Mouse (Mus musculus): ENCODE measurements around the gene Tecpr2.

Gene Tecpr2

DNA sequence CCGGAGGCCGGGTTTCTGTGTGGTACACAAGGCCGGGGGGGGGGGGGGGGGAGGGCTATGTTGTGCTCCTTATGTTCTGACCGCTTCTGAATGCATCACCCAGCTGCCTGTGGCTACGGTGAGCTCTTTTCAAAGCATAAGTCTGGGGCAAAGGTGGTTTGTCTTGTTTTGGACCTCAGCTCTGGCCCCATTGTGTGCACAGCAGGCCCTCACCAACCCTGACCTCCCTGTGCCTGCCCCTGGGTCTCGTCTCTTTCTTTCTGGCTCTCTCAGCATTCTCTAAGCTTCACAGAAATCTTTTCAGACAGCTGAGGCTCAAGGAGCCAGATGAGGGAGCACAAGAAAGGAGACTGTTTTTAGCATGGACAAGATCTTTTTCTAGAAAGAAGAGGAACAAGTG is 23.5 kb upstream of the Tecpr2 start:
- DNase-seq: peak; percentile 19

DNA sequence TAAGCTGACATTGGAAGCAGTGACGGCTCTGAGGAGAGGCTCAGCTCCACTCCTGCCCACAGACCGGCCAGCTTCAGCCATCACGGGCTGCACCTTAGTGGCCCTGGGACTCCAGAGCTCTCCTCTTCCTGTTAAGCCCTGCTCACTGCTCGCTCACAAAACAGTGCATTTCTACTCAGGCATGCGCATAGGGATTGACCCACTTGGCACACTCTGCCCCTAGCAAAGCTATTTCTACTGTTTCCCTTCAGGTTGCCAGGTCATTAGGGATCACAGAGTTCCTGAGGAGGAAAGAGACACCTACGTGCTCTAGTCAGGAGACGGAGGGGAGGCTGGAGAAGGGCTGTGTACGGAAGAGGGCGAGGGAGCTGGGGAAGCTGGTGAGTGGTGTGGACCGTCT is 23.1 kb upstream of the Tecpr2 start:
- DNase-seq: peak; percentile 64

DNA sequence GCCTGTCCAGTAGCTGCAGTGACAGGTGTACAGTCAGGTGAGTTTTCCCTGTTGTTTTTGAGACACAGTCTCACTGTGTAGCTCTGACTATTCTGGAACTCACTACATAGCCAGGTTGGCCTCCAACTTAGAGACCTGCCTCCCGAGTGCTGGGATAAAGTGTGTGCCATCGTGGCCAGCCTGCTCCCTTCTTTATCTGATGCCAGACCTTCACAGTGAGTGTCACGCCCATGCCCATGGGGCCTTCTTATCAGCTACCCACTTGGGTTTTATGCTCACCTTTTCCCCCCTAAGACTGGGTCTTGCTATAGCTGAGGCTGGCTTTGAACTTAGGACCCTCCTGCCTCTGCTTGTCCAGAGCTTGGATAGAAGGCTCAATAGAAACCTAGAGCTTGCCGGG is 19.0 kb upstream of the Tecpr2 start:
- no peak for DNase-seq

DNA sequence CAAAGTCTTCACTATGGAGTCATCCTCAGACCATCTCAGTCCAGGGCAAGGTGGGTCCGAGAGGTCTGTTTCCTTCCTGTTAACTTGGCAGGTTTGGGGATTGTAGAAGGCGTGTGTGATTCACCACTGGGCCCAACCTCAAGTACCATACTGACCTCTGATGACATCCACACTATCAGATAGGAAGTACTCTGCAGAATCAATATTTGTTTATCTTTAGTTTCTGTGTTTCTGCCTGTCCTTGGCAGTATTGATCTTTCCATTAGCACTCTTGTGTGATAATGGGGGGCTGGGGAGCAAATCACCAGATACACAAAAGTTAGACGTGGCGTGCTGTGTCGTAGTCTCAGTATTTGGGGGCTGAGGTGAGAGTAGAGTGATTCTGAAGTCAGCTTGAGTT is 17.8 kb upstream of the Tecpr2 start:
- no peak for DNase-seq

DNA sequence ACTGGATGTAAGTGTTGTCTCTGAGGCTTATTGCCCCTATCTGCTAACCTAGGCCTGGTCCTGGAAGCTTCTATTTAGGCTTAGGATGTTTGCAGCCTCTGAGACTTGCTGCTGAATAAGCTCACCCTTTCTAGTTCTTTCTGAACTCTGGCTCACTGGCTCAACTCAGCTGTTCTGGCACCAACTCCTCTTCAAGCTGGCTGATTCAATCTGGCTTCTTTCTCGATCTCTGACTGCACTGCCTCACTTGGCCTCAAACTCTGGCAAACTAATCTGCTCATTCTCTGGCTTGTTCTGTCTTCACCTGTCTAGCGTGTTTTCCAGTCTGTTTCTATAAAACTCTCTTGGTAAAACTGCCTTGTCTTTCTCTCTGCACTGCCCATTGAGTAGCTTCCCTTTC is 13.7 kb upstream of the Tecpr2 start:
- DNase-seq: no peak

DNA sequence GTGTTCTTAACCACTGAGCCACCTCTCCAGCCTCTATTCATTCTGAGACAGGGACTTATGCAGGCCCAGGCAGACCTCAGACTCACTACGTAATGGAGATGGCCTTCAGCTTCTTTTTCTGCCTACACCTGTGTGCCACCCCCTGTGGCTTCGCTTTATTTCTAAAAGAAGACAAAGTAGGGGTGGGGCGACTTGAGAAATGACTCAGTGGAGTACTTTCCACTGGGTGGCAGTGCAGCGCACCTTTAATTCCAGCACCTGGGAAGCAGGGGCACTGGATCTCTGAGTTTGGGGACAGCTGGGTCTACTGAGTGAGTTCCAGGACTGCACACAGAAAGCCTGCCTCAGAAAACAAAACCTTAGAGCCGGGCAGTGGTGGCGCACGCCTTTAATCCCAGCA is 6.8 kb upstream of the Tecpr2 start:
- no peak for DNase-seq

DNA sequence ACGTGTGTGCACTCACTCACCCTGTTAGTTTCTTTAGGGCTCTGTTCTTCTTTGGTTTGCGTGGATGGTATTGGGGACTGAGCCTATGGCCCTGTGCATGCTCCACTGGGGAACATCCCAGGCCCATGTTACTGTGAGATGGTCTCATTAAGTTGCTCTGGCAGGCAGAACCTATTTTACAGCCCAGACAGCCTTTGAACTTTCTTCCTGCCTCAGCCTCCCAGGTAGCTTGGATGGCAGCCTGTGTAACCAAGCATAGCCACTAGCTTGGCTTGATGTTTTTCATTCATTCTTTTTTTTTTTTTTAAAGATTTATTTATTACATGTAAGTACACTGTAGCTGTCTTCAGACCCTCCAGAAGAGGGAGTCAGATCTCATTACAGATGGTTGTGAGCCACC is 3.8 kb upstream of the Tecpr2 start:
- DNase-seq: no peak

DNA sequence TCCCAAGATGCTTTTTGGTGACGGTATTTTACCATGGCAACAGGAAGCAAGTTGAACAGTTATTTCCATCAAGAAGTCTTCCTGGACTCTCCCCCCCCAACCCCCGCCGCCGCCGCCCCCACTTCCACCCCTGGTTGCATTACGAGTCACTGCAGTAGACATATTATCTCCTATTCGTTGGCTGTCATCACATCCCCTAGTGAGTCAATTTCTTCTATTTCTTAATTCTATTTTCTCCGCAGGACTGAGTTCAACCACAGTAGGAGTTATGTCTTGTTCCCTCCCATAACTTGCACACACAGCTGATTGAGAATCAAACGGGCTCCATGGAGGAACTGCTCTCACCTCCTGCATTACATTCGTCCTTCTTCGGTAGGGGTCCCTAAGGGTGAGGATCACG is 958 bp upstream of the Tecpr2 start:
- DNase-seq: no peak

DNA sequence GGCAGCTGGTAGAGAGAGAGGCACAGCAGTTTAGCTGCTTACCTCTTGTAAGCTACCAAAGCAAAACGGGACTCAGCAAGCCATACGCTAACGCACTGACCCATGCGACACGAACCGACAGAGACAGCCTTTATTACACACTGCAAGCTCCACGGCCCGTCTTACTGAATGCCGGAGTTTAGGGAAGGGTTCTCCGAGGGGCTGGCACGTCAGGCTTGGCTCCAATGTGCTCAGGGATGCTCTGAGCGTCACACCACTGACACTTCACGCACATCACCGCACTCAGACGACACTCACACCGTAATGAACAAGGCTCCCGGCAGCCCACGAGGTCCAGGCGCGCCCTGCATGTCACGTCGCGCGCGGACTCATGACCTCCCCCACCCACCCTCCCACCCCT is 458 bp upstream of the Tecpr2 start:
- DNase-seq: no peak

DNA sequence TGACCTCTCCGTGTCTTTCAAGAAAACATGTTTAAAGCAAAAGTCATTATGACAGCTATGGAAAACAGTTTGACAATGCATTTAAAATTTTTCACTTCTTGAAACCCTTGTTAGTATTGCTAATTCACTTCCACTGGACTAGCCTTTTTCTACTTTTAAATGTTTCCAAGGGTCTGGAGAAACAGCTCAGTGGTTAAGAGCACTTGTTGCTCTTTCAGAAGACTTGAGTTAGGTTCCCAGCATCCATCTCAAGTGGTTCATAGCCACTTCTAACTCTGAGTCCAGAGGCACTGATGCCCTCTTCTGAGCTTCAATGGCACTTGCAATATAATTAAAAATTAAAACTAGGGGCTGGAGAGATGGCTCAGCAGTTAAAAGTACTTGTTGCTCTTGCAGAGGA is 2.8 kb downstream of the Tecpr2 start:
- no peak for DNase-seq

DNA sequence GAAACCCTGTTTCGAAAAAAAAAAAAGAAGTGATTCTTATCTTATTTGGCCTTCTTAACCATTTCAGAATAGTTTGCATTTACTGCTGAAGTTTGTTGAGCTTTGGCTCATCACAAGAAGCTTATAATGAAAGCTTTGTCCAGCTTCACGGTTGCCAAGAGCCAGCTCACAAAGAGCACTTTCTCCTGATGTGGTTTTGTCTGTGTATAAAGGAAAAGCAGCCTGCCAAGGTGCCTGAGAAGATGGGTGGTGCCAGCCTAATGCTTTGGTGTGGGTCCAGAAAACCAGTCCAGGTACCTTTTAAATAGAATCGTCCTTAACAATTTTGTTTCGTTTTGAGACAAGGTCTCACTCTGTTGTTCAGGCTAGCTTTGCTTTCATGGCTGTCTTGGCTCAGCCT is 13.0 kb downstream of the Tecpr2 start:
- no peak for DNase-seq

DNA sequence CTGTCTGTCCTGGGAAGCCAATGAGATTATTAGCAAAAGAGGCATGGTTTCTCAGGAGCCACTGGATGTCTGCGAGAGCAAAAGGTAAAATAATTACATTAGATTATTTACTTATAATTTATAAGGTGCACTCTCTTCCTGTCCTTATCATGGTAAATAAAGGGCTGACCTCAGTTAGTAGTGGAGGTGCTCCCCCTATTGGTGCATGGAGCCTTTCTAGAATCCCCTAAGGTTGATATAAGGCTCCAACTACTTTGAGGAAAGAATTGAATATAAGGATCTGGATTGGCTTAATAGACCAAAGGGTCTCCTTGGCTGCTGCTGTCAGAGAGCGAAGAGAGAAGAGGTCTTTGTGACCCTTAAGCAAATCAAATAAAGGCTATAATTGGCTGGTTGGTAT is 14.5 kb downstream of the Tecpr2 start:
- DNase-seq: no peak

DNA sequence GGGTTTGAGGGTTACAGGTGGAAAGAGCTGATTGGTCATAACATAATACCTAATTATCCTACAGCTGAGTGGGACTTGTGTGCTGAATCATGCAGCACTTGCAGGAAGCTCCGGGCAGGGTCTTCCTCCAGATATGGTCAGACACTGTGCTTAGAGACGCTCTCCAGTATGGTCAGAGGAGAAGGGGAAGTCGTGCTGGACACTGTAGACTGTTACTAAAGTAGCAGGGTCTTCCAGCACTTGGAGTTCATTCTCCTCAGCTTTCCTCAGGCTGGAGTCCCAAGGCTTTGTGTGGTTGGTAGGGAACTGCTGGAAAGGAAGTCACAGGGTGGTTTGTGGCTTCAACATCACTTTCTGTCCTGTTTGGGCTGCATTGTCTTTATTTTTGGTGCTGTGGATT is 18.8 kb downstream of the Tecpr2 start:
- no peak for DNase-seq

DNA sequence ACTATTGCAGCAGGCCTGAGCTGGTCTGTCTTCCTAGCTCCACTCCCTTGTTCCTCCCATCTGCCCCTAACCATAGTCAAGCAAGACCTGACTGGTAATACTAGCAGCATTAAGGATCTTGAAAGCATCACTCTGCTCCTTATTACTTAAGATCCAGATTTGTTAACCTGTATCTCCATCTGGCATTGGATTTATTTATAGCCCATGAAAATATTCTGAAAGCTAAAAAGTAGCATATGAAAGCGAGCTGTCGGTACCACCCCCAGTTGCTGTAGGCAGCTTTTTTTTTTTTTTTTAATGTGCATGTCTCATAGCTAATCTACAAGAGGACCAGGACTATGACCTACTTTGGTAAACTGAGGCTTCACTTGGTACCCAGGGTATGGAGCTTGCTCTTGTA is 20.9 kb downstream of the Tecpr2 start:
- DNase-seq: no peak

DNA sequence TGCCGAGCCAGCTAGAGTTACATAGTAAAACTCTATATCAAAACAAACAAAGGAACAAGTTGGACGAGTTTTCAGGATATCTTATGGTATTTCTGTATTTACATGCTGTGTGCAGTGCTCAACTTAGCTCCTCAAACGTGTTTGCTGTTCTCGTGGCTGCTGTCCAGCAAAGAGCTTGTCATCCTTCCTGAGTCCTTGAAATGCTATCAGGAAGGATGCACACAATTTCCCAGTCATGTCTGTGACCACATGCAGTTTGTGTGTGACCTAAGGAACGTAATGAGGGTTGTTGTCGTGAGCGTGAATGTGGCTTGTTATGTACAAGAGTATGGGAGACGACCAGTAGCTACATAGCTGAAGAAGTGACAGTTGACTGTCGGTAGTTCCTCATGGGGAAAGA is 26.7 kb downstream of the Tecpr2 start:
- DNase-seq: no peak

DNA sequence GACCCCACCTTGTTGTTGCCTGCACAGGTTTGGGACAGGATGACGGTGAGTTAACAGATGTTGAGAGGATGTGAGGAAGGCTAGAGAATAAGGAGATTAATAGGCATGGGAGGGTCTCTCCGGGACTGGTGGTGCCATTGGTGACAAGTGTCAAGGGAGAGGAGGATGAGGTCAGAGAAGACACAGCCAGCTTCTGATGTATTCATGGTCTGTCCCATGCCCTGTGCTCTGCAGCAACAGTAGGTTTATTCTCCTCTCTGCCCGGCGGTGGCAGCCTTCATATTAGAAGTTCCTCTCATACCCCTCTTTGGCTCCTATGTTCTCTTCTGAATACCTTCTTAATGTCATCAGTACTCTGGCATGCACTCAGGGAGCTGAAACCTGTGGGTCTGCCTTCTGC is 31.2 kb downstream of the Tecpr2 start:
- no peak for DNase-seq

DNA sequence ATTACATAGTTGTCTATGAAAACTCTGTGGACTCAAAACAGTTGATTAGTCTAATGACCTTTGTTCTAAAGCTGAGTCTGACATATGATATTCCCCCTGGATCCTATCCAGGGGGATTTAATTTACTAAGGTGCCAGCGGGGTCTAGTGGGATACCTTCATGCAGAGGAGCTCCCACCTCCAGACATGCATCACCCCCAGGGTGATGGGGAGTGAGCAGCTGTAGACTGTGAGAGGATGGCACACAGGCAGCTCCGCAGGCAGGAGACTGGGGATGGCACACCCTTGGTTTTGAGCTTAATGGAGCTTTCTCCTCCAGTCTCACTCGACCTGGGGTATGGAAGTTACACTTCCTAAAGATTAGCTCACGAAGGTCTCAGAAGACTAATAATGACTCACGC is 32.5 kb downstream of the Tecpr2 start:
- DNase-seq: no peak

DNA sequence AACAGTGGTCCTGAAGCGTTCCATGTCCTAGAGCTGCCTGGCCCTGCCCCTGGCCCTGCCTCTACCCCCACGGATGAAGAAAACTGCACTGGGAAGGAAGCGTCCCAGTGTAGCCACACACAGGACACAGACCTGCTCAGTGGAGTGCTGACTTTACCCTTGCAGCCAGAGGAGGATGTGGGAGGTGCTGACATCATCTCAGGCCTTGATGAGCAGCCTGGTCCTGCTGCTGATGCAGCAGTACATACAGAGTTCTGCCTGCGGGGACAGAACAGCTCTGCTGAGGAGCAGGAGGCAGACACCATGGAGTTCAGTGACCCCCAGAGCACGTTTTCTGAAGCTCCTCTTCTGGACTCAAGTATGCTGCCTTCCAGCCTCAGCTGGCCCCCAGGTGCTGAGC is 43.8 kb downstream of the Tecpr2 start:
- DNase-seq: no peak

DNA sequence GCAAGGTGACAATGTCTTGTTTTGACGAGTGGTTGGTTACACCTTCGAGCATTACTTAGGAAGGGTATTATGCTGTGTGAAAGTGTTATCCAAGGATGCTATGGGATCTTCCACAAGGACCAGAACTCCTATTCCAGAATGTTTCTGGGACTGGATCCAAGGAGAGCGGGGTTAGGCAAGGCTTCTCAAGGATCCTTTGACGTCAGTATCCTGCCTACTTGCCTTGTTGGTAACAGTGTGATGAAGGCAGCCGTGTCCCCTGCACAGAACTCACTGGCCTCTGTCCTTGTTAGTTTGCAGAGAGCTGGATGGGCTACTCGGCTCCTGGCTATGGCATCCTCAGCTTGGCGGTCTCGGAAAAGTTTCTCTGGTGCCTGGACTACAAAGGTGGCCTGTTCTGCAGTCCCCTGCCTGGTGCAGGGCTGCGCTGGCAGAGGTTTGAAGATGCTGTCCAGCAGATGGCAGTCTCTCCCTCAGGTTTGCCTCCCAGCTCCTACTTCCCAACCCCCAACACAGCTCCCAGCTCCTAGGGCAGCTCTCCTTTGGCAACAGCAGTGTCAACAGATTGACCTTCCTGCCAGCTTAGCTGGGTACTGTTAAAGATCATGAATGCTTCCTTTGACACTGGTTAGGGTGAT is 47.0 kb downstream of the Tecpr2 start:
- peak; percentile 88 for DNase-seq

DNA sequence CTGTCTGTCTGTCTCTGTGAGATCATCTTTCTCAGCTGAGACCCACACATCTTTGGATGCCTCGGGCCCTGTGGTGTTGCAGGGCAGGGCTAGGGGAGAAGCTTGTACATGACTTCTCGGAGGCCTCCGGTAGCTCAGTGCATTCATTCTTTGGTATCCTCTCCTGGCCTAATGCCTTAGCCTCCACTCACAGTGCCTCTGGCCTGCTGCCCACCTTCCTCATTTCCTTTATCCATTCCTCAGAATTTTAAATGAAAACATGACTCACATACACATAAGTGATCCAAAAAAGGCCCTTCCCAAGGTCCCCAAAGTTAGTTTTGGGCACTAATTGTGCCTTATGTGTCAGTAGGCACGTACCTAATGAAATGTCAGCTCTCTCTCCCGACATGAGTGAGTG is 48.4 kb downstream of the Tecpr2 start:
- no peak for DNase-seq

DNA sequence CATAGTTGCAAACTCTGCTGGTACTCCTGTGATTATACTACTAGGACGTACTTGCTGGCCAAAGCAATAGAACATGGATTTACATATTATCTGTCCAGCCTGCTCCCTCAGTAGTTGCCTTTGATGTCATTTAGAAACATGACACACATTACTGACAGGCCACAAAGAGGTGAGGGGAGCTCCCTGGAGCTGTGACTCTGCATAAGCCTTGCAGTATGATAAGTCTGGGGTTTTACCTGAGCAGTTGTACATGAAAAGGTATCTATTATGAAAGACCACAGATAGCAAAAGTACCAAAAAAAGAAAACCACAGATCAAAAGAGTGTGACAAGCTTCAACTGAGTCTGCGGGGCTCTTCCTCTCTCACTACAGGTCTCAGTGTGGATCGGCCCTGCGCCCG is 50.3 kb downstream of the Tecpr2 start:
- DNase-seq: no peak

DNA sequence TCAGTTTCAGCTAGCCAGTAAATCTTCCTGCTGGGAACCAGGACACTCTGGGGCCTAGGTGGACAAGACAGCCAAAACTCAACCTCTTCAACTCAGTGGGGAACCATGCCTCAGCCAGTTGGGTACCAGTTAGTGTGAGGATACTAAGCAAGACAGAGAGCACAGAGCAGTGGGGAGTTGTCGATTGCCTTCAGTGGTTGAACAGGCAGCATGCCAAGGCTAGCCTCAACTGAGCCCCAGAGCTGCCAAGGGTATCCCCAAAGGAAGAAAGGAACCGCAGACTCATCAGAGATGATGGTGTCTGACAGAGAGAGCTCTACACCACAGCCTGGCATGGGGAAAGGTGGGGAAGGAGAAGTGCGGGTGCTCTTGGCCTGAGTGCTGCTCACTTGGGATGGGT is 51.8 kb downstream of the Tecpr2 start:
- DNase-seq: no peak

DNA sequence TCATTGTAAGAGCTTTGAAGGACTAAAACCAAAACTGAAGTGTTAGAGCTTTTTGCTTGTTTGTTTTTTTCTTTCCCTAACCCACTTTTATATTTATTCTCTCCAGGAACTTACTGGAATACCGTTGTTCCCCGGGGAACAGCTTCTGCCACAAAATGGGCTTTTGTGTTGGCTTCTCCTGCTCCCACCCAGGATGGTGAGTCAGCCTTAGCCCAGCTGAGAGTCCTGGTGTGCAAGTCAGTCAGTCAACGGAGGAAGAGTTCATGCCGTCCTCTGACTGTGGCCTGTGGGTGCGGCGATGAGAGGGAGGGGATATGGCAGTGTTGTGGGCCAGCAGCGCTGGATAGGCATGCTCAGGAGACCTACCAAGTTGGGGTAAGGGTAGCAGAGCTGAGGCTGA is 57.2 kb downstream of the Tecpr2 start:
- no peak for DNase-seq

DNA sequence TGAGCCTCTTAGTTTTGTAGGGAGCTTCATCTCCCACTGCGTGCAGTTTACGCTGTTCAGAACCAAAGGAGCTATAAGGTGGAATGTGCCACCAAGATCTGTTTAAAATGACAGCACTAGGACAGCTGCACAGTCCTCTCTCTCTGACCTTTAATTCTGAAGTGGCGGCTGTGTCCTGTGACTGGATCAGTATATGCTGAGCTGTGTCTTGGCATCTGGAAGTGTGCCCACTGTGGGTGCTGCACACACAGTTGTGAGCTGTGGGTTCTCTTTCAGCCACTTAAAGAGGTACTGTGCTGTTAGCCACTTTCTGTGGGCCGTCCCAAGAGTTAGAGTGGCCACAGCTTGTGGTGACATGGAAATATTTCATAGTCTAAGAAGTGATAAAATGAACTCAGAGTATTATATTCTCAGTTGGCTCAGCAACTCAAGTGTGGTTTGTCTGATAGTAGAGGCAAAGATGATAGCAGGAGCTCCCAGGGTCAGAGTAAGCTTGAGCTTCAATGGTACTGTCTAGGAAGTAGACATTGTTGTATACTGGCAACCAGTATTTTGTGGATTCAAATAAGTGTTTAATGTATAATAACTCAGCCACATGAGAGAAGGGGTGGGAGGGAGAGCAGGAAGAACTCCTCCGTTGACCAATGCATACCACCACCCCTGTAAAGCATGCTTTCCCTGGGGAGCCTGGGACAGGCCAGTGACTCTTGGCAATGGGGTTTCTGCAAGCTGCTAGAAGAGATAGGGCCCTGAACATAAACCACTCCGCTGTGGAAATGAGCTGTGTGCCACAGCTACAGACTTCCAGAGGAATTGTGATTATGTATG is 59.2 kb downstream of the Tecpr2 start:
- DNase-seq: no peak

DNA sequence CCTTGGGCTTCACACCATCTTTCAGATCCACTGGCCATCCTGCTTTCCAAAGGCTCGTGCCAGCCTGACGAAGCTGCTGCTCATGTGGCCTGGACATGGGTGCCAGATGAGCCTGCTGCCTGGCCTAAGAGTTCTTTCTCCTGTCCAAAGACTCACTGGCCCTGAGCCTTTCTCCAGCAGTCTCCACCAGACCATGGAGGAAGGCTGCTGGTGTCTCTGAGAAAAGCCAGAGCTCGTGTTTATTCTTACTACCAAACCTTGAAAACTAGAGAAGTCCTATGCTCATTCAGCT is 59.8 kb downstream of the Tecpr2 start:
- no peak for DNase-seq
